8 mouse cellular contexts compared by ENCODE assay signal in the genomic region with DNA sequence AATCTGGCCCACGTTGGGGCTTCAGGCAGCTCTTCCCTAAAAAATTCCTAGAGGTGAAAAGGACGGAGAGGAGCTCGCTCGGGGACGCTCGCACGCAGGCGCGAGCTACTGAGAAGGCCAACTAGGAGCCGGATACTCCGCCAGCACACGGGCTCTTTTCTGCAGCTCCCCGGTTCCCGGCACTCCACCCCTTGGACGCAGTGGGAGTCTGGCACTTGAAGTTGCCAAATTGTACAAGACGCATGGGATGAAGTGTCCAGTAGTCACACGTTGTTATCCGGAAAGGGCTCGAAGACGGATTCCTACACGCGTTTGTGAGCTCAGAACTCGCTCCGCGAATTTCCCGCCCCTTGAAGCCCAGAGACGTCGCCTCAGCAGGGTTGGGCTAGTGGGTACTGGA. TPM values are rescaled to one million over a fixed set of nuclear protein-coding genes. Genes with fewer than 3 reads are reported as not detected.
A peak's percentile ranks its signal among the peaks of the same experiment; 100 is the strongest.
DNase-seq lines count a peak whose midpoint lies in the region; ATAC-seq and TF ChIP-seq lines count a peak whose summit lies in the region.

No protein-coding gene starts in this region.

- no peak for TF ChIP-seq EP300 in liver, postnatal 0 days (IDR thresholded peaks at IDR 0.05; ENCODE audit: low read depth)

- peaks cover 9% of the 10 kb centered on the region for H3K9me3 ChIP-seq in megakaryocyte, embryonic 14.5 days
- no peaks in the 10 kb centered on the region for H3K9me3 ChIP-seq in forebrain, embryonic 13.5 days (replicated peaks)
- no peaks in the 10 kb centered on the region for H3K9me3 ChIP-seq in hindbrain, embryonic 11.5 days (ENCODE audit: control insufficient read depth, low read length)
- no peaks in the 10 kb centered on the region for H3K9me3 ChIP-seq in liver, postnatal 0 days (ENCODE audit: low read length)

- peaks cover 35% of the 10 kb centered on the region for H3K4me1 ChIP-seq in megakaryocyte, embryonic 14.5 days
- peaks cover 33% of the 10 kb centered on the region for H3K4me1 ChIP-seq in forebrain, embryonic 13.5 days
- H3K4me1 ChIP-seq in hindbrain, embryonic 11.5 days (replicated peaks; ENCODE audit: control insufficient read depth, insufficient read depth, low read length), result peaks cover 2% of the 10 kb centered on the region; the same call in 1 of the 2 replicates
- peaks cover 16% of the 10 kb centered on the region for H3K4me1 ChIP-seq in liver, postnatal 0 days (ENCODE audit: insufficient read depth)

- no peak overlapping the region for H3K27ac ChIP-seq in forebrain, embryonic 13.5 days
- no peak overlapping the region for H3K27ac ChIP-seq in hindbrain, embryonic 11.5 days (ENCODE audit: low read depth, low read length)
- no peak overlapping the region for H3K27ac ChIP-seq in liver, postnatal 0 days (ENCODE audit: low read depth)

- peaks cover 68% of the 10 kb centered on the region for H3K27me3 ChIP-seq in megakaryocyte, embryonic 14.5 days (replicated peaks)
- H3K27me3 ChIP-seq in forebrain, embryonic 13.5 days, result peaks cover 57% of the 10 kb centered on the region
- peaks cover 36% of the 10 kb centered on the region for H3K27me3 ChIP-seq in hindbrain, embryonic 11.5 days (ENCODE audit: control insufficient read depth, insufficient read depth, low read length)
- H3K27me3 ChIP-seq in liver, postnatal 0 days (ENCODE audit: insufficient read depth, low read length), result peaks cover 40% of the 10 kb centered on the region

- peak overlapping the region; percentile 95 for H3K4me2 ChIP-seq in forebrain, embryonic 13.5 days
- H3K4me2 ChIP-seq in hindbrain, embryonic 11.5 days (replicated peaks; ENCODE audit: low read depth, low read length), result peak overlapping the region; percentile 87
- H3K4me2 ChIP-seq in liver, postnatal 0 days (ENCODE audit: low read depth, low read length), result peak overlapping the region; percentile 77

- H3K4me3 ChIP-seq in megakaryocyte, embryonic 14.5 days (replicated peaks), result peak overlapping the region; percentile 72
- peak overlapping the region; percentile 52 for H3K4me3 ChIP-seq in forebrain, embryonic 13.5 days
- peak overlapping the region; percentile 55 for H3K4me3 ChIP-seq in hindbrain, embryonic 11.5 days (ENCODE audit: low read depth, low read length)
- H3K4me3 ChIP-seq in liver, postnatal 0 days (ENCODE audit: low read depth, low read length), result peak overlapping the region; percentile 45; the same call in 1 of the 2 replicates

- DNase-seq in hindbrain, embryonic 11.5 days (ENCODE audit: low spot score), result peak; percentile 59
- DNase-seq in liver, postnatal 0 days, result no peak
- DNase-seq in retina, embryonic 14.5 days (ENCODE audit: low spot score), result peak; percentile 67
- DNase-seq in thymus, postnatal 36 days, result no peak
- no peak for DNase-seq in right cerebral cortex, postnatal 25 days

- TF ChIP-seq CTCF in liver, postnatal 0 days (IDR thresholded peaks at IDR 0.05; ENCODE audit: low read depth), result no peak

- WGBS in forebrain, embryonic 13.5 days, result 1% methylated on average over 28 of the region's 28 CpGs
- 1% methylated on average over 28 of the region's 28 CpGs for WGBS in hindbrain, embryonic 11.5 days
- WGBS in liver, postnatal 0 days (ENCODE audit: insufficient replicate concordance), result under 1% methylated on average over 28 of the region's 28 CpGs

- H3K9ac ChIP-seq in forebrain, embryonic 13.5 days, result peak overlapping the region; percentile 70; the same call in 1 of the 2 replicates
- no peak overlapping the region for H3K9ac ChIP-seq in hindbrain, embryonic 11.5 days (ENCODE audit: low read depth, low read length)
- H3K9ac ChIP-seq in liver, postnatal 0 days (replicated peaks), result no peak overlapping the region

- no peak for ATAC-seq in megakaryocyte, adult 5-6 weeks (ENCODE audit: poor library complexity, severe bottlenecking)
- no peak for ATAC-seq in forebrain, embryonic 13.5 days
- no peak for ATAC-seq in hindbrain, embryonic 11.5 days (ENCODE audit: low FRiP score)
- ATAC-seq in liver, postnatal 0 days, result no peak

- no peaks in the 10 kb centered on the region for H3K36me3 ChIP-seq in megakaryocyte, embryonic 14.5 days (replicated peaks; ENCODE audit: low read length)
- no peaks in the 10 kb centered on the region for H3K36me3 ChIP-seq in forebrain, embryonic 13.5 days (ENCODE audit: poor library complexity, severe bottlenecking)
- no peaks in the 10 kb centered on the region for H3K36me3 ChIP-seq in hindbrain, embryonic 11.5 days (ENCODE audit: control insufficient read depth, insufficient read depth, low read length)
- H3K36me3 ChIP-seq in liver, postnatal 0 days (replicated peaks; ENCODE audit: insufficient read depth, low read length), result no peaks in the 10 kb centered on the region

RNA-seq across cellular contexts. Expression of a gene that starts 0.8 kb away (rescaled TPM):
- 0.38 TPM in 1 of 2 replicates, not detected in the other for polyA plus RNA-seq in megakaryocyte, embryonic 14.5 days (2012; ENCODE audit: insufficient read depth, low replicate concordance)
- 0.11 TPM in 1 of 2 replicates, not detected in the other for total RNA-seq in megakaryocyte, adult 5-6 weeks (2015)
- 0.04 TPM in 1 of 2 replicates, not detected in the other for total RNA-seq in megakaryocyte, adult 5-6 weeks (2017)
- 2.5 and 3.1 TPM in 2 replicates for polyA plus RNA-seq in forebrain, embryonic 13.5 days (2015; fragmentation: Nextera tagmentation; extraction: Ambion mirVana)
- 18.9 and 32.2 TPM in 2 replicates for polyA plus RNA-seq in hindbrain, embryonic 11.5 days (2014; fragmentation: Nextera tagmentation; extraction: Ambion mirVana)
- polyA plus RNA-seq in liver, postnatal 0 days (2015; fragmentation: Nextera tagmentation; extraction: Ambion mirVana), result 2.2 and 2.3 TPM in 2 replicates

RNA-seq across cellular contexts. Expression of a gene that starts 40.2 kb away (rescaled TPM):
- 23.8 and 24.9 TPM in 2 replicates for polyA plus RNA-seq in megakaryocyte, embryonic 14.5 days (2012; ENCODE audit: insufficient read depth, low replicate concordance)
- 346 and 414 TPM in 2 replicates for total RNA-seq in megakaryocyte, adult 5-6 weeks (2015)
- total RNA-seq in megakaryocyte, adult 5-6 weeks (2017), result 115 and 122 TPM in 2 replicates
- polyA plus RNA-seq in forebrain, embryonic 13.5 days (2015; fragmentation: Nextera tagmentation; extraction: Ambion mirVana), result 755 and 828 TPM in 2 replicates
- polyA plus RNA-seq in hindbrain, embryonic 11.5 days (2014; fragmentation: Nextera tagmentation; extraction: Ambion mirVana), result 633 and 662 TPM in 2 replicates
- polyA plus RNA-seq in liver, postnatal 0 days (2015; fragmentation: Nextera tagmentation; extraction: Ambion mirVana), result 756 and 780 TPM in 2 replicates

Comparison
In these comparisons a context has a peak if more than half of its experiments do, and no peak if none do; other contexts are left out.
1. DNase-seq: peak in hindbrain, embryonic 11.5 days (single experiment) and retina, embryonic 14.5 days (single experiment); none in liver, postnatal 0 days (single experiment), thymus, postnatal 36 days (0 of 2) and right cerebral cortex, postnatal 25 days (single experiment).
2. RNA of a gene that starts 40.2 kb away (polyA plus RNA-seq): 755 to 828 TPM in forebrain, embryonic 13.5 days, 756 to 780 TPM in liver, postnatal 0 days and 633 to 662 TPM in hindbrain, embryonic 11.5 days; 23.8 to 24.9 TPM in megakaryocyte, embryonic 14.5 days; every median in the first group is over 10 times any median in the second.
3. Peak in every context shown above with its lines, with median percentiles within 50 percentile points of each other: H3K4me3 ChIP-seq and H3K4me2 ChIP-seq.